Mouse (Mus musculus) thymus, postnatal 14 days (tissue): ENCODE measurements around the gene Ano8.

Experiments
- DNase-seq: peaks from one replicate; pipeline ENCODE4 v3.0.0; 2021

The Ano8 gene

DNA sequence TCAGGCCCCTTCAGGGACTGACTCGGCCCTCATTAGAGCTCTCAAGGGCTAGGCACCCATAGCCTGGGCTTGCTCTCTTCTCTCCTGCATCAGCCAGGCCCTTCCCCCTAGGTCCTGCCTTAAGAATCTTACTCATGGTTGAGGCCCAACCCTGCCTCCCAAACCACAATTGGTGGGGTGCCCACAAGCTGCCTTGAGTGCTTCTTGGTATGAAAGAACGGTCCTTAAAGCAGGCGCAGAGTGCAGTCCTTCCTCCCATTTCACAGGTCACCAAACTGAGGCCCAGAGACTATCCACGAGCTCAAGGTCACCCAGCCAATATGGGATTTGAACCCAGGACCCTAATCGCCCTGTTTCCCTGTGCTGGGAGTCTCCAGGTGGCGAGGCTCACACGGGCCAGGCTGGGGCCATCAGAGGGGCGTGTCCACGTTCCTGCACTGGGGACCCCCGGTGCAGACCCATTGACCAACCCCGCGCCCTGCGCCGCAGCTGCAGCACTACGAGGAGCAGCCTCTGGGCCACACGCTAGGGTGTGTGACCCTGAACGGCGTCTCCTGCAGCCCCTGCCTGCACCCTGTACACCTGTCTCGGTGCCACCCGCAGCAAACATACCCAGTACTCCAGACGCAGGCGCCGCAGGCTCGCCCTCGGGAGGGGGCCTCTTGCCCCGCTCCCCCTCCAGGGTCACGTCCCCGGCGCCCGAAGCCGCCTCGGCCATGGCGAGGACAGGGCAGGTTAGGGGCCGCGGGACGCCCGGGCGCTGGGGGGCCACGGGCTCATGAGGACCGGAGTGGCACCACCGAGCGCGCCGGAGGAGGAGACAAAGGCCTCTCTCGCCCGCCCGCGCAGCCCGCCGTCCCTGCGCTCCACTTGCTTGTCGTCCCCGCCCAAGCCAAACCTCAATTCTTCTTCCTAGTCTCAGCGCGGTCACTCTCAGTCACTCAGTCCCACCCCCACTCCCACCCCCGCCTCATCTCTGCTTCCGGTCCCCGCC lies at the start of gene Ano8:
Ano8 (minus strand) TSS at position 822 of the 994 bp plus-strand sequence.
- DNase-seq, result peak; percentile 86

DNA sequence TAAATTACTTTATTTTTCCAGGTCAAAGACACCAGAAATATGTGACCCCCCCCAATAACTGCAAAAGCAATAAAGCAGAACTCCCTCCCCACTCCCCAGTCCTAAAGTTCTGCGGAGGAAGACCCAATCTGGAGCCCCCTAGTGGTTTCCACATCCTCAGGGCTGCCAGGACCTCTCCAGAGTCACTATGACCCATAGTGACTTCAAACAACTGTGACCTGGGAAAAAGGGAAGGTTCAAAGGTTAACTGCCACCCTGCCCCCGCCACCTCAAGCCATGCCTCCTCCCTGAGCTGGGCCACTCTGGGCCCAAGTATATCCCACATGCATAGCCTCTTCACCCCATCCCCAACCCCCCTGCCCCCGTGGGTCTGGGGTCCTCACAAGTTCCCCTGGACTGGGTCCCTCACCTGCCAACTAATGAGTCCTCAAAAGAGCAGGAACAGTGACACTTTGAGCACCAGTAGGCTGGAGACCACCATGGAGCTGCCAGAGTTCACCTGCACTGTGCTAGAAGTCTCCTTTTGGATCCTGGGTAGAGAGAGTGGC lies 48.6 kb upstream of the Ano8 start:
- DNase-seq, result no peak

DNA sequence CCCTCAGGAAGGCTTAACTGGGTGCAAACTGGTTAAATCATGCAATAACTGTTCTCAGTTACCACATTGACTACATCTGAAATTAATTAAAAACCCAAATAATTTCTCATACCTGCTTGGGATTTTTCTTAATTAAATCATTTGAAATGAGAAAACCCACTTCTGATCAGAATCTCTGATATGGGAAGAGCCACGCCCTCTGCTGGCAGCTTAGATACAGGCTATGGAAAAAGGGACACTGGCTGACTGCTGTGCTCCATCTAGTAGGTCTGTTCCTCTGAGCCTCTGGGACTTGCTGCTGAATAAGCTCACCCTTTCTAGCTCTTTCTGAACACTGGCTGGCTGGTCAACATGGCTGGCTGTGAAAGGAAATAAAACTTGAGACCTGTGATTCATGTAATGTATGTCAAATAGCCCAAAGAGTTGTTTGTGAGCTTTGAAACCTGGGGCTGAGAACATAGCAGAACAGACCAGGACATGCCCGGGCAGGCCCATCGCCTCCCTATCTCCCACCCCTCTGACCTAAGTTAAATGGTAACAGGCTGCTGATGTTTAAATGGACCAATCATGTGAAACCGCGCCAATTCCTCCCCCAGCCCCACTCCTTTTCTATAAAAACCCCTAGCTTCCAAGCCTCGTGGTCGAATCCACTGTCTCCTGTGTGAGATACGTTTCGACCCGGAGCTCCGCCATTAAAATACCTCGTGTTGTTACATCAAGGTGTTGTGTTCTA lies 45.1 kb upstream of the Ano8 start:
- peak; percentile 47 for DNase-seq

DNA sequence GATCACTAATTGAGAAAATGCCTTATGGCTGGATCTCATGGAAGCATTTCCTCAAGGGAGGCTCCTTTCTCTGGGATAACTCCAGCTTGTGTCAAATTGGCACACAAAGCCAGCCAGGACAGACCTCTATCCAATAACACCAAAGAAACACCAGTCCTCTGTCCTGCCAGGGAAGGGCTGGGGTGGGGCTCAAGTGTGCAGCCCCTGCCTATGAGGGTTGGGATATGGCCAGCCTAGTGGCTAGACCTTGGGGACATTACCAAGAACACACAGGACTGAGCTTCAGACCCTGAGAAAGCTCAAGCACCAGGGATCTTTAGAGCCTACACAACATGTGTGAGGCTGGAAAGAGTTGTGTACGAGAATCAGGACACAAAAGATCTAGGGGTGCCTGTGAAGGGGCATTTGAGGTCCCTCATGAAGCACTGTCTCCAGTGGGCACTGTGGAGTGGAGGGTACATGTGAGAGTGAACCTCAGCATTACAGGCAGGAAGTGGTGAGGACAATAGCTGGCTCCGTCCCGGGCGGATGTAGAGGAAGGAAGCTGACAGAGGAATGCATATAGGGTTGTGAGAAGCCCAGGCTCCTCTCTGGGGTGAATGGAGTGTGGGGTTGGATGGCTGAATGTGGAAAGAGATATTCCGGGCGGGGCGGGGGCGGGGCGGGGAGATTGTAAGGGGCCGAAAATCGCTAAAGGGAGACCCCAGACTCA lies 42.8 kb upstream of the Ano8 start:
- DNase-seq, result peak; percentile 69

DNA sequence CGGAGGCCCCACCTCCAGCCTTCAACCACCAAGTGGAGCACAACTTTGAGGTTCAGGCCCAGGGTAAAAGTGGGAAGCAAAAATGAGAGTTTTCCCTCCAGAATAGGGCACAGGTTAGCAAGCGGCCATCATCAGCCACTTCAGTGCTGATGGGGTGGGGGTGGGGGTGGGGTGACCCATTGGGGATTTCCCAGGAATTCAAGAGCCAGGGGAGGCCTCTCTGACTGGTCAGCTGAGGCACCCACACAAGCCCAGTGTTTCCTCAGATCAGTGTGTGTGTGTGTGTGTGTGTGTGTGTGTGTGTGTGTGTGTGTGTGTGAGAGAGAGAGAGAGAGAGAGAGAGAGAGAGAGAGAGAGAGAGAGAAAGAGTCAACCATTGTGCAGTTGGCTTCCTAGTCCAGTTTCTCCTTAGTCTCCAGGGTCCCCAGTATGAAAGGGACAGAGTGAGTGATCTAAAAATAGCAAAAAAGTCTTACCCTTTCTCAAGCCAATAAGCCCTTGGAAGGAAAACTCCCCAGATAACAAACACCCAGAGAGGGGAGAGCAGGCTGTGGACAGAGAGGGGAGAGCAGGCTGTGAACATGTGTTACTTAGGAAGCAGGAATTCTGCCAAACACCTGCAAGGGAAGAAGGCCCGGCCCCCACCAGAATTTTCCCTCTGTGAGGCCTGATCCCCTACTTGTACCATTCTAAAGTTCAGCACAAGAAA lies 41.6 kb upstream of the Ano8 start:
- no peak for DNase-seq

DNA sequence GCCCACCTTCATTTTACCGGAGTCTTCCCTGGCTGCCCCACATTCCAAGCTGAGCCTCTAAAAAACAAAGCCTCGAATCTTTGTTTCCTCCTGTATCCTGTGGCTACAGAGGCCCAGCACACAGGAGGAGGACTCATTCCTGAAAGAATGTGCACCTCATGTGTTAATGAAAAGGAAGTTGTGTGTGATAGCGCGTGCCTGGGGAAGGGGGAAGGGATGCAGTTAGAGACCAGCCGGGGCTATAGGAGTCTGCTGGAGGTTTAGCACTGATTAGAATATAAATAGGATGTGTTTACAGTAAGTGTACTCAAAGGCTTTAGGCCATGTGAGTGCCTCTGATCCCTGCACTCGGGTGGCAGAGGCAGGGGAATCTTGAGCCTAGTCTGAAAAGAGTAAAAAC lies 40.5 kb upstream of the Ano8 start:
- no peak for DNase-seq

DNA sequence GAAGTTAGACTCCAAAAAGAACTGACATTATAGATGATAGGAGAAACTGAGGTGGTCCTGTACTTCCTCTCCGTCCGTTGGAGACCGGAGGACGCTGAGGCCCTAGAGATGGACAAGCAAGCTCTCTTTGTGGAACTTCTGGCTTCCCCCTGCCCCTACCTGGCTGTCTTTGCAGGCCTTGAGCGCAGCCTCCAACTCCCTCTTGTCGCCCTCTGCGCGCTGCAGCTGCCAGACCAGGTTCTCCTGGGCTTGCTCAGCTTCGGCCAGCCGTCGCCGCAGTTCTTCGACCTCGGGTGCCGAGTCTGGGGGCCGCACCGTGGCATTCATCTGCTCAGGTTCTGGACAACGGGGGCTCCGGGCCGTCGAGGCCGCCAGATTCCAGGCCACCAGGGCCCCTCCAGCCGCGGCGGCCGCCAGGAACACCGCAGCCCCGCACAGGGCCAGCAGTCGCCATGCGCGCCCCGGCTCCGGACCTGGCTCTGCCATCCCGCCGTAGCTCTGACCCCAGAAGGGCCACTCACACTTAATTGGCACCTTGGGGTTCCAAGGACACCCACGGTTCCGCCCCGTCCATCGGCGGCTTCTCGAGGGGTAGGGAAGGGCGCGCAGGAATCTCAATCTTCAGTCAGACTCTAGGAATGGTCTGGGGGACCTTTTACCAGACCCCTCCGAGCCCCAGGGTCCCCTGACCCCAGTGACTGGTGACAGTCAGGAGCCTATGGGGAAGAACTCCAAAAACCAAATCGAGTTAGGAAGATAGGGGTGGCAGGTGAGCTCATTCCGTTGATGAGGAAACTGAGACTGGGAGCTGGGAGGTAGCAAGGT lies 39.7 kb upstream of the Ano8 start, which contains the start of gene Ccdc194:
Ccdc194 (minus strand) TSS at position 486 of the 825 bp plus-strand sequence.
- no peak for DNase-seq

DNA sequence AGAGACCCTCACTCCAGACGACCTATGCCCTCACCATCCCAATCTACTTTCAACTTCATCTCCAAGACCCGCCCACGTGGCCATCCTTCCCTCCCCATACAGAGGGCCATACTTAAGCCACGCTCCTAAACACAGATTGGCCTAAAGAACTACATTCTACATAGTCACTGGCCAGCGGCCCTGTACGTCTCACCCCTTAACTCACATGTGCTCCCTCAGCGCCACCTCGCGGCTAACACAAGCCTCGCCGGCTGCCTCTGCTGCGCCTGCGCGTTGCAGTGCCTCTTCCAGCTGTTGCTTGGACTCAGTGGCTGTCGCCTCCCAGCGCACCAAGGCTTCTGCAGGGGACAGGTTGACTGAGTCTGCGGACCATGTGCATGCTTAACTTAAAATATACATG lies 35.9 kb upstream of the Ano8 start:
- peak; percentile 96 for DNase-seq

DNA sequence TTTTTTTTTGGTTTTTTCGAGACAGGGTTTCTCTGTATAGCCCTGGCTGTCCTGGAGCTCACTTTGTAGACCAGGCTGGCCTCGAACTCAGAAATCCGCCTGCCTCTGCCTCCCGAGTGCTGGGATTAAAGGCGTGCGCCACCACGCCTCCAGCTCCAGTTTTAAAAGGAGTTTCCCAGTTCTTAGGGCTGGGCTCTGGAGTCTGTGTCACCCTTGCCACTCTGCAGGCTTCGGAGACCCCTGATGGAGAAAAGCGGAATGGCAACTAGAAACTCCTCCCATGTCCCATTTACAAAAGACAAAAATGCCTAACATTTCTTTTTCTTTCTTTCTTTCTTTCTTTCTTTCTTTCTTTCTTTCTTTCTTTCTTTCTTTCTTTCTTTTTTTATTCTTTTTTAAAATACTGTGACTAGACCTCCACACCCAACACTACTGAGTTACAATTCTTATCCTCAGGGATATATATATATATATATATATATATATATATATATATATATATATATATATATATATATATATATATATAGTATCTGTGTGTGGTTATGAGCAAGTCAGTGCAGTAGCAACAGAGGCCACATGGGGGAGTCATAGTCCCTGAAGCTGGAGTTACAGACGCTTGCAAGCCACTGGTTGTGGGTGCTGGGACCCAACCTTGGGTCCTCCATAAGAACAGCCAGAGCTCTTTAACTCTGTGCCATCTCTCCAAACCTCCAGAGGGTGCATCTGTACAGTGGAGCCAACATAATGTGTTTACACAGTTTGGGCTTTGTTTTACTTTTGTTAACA lies 33.5 kb upstream of the Ano8 start:
- peak; percentile 66 for DNase-seq

DNA sequence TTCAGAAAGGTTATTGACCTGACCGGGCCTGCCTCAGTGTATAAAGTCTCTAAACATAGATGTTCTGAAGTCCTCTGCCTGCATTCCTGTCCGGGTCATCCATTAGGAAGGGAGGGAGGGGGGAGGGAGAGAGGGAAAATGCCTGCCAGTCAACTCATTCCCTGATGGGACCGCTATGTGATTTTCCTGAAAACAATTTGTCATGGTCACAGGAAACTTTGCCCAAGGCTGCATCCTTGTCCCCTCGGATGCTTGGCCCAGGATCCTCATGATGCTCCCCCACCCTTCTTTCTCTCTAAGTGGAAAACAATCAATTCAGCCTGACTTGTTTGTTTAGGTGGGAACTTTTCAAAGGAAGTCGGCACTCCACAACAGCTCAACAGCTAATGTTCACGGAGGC lies 31.0 kb upstream of the Ano8 start:
- no peak for DNase-seq

DNA sequence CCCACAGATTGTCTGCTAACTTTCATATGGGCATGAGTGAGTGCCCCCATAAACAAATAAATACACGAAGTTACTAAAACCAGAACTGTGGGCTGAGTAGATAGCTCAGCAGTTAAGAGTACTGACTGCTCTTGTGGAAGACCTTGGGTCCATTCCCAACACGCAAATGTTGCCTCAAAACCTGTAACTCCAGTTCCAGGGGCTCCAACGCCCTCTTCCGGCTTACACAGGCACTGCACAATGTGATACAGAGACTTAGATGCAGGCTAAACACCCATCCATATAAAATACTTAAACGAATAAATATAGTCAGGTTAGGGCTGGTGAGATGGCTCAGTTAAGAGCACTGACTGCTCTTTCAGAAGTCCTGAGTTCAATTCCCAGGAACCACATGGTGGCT lies 29.3 kb upstream of the Ano8 start:
- no peak for DNase-seq

DNA sequence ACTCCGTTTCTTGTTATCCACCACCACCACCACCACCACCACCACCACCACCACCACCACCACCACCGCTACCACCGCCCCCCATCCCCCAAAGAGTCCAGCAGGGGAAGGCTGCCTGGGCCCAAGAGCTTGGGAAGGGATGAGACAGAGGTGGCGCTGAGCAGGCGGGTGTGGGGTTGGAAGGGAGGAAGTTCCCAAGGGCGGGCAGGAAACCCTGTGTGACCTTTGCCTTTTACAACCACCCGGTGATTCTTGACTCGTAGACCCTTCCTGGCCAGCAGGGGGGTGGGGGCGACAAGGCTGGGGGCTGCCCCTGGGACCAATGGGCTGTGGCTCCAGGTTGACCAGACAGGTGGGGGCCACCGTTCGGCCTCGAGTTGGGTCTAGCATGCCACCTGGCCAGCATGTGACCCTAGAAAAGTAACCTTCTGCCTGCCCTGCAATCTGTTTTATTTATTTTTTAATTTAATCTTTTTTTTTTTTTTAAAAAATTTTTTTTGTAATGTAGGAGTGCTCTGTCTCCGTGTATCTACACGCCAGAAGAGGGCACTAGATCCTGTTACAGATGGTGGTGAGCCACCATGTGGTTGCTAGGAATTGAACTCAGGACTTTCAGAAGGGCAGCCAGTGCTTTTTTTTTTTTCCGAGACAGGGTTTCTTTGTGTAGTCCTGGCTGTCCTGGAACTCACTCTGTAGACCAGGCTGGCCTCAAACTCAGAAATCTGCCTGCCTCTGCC lies 27.4 kb upstream of the Ano8 start:
- no peak for DNase-seq

DNA sequence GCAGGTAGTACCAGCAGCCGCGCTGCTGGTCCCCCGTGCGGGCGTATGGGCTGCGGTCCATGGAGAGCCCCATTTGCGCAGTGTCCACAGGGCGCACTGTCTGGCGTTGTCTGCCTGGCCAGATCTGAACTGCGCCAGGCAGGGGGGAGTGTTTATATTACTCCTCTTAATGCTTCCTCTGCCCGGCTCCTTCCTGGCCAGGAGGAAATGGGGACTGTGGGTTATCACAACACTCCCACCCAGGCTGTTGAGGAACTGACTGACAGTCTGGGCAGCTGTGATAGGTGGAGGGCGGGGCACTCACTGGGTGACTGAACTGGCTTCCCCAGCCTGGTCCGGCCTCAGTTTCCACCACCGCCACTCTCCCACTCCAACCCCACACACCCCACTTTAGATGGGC lies 25.9 kb upstream of the Ano8 start, which contains the start of gene Plvap:
Plvap (minus strand) TSS at position 109 of the 400 bp plus-strand sequence.
- no peak for DNase-seq

DNA sequence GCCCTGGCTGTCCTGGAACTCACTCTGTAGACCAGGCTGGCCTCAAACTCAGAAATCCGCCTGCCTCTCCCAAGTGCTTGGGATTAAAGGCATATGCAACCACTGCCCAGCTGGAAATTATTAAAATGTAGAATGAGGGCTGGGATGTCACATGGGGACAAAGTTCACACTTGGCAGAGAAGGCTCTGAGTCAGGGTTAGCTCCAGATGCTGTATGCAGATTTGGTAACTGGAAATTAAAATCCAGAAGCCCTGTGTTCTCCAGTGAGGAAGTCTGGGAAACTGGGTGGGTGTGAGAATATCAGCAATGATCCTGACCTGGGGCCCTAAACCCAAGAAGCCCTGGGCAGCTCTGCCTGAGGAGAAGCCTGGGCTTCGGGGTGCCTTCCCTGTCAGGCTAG lies 23.6 kb upstream of the Ano8 start:
- no peak for DNase-seq

DNA sequence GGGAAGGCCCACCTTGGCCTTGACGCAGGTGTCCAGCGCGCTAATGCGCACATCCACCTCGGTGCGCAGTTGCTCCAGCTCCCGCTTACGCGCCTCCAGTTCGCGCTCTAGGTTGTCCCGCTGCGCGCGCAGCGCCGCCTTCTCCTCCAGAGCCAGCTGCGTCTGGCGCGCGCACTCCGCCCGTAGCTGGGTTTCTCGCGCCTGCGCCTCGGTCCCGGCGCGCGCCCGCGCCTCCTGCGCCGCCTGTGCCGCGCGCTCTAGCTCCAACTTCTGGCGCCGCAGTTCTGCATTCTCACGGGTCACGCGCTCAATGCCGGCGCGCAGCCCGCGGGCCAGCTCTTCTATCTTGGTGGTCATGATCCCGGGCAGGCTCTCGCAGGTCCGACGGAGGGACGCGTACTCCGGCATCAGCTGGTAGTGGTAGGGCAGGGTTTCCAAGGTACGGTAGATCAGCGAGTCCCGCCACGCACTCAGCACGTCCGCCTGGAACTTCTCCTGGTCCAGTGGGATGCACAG lies 21.9 kb upstream of the Ano8 start:
- peak; percentile 74 for DNase-seq

DNA sequence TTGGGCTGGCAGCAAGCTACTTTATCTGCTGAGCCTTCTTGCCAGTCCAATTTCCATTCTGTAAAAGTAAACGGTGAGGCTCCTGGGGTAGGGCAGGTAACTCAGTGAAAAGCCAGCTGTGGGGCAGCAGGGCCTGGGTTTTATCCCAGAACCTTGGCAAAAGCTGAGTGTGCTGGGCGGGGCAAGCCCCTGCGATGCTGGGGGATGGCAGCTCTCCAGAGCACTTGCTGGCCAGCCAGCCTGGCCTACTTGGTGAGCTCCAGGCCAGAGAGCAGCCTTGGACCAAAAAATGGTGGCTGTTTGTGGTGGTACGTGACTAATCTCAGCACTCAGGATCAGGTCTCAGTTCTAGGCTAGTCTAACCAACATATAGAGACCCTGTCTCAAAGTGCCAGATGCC lies 20.2 kb upstream of the Ano8 start:
- no peak for DNase-seq

DNA sequence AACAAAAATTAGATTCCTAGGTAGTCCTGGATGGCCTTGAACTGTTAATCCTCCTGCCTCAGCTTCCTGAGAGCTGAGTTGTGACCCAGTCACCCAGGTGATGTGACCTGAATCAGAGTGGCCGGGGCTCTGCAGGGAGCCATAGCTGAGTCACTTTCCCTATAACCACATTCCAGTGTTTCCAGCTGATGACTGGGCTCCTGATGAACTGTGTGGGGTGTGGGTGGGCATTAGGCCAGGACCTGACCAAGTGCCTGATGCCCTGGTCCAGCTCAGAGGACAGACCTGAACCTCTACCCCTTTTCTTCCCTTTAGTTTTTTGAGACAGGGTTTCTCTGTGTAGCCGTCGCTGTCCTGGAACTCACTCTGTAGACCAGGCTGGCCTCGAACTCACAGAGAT lies 19.6 kb upstream of the Ano8 start:
- DNase-seq, result no peak

DNA sequence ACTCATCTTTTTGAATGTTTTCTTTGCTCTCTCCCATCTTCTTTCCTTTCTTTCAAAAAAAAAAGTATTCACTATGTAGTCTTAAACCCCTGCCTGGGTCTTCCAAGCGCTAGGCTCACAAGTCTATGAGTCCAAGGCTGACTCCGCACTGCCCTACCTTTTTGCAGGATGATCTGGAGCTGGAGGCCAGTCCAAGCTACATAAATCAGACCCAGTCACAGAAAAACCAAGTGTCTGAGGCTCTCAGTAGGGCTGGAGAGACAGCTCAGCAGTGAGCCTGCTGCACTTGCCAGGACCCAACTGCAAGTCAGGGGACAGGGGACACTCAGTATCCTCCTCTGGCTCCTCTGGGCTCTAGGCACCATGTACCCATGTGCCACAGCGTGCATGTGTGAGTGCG lies 18.6 kb upstream of the Ano8 start:
- DNase-seq, result no peak
